Mouse (Mus musculus) regulatory T cell (primary cell): Measurements from ENCODE around the gene Gm572.

Experiments used
- in situ Hi-C: fragments of 300-600 bp; cut with MboI, MseI; formaldehyde crosslinking; loops from one replicate; pipeline ENCODE4 v1.15.1; 2025; ENCODE audit warnings: high pct_unique_total_duplicates

The Gm572 gene

GRCm38 (mm10) chr4:148625756-148626622 is 17.1 kb upstream of the Gm572 start:
- in situ Hi-C loops, result no loop called here

GRCm38 (mm10) chr4:148626623-148627185 is 16.4 kb upstream of the Gm572 start, which contains the start of gene Tardbp:
TSS of gene Tardbp (minus strand) at chr4:148627019.
- in situ Hi-C loops, result no loop called here

- in situ Hi-C loops, result no loop called here
Measured at GRCm38 (mm10) chr4:148627246-148627645, 15.9 kb upstream of the Gm572 start.

GRCm38 (mm10) chr4:148632013-148632692 is 11.0 kb upstream of the Gm572 start:
- in situ Hi-C loops, result no loop called here

GRCm38 (mm10) chr4:148633395-148634061 is 9.6 kb upstream of the Gm572 start:
- in situ Hi-C loops, result no loop called here

- in situ Hi-C loops, result no loop called here
Measured at GRCm38 (mm10) chr4:148635309-148635708, 7.8 kb upstream of the Gm572 start.

- in situ Hi-C loops, result no loop called here
Measured at GRCm38 (mm10) chr4:148638302-148638701, 4.8 kb upstream of the Gm572 start.

- in situ Hi-C loops, result no loop called here
Measured at GRCm38 (mm10) chr4:148639455-148639854, 3.7 kb upstream of the Gm572 start.

GRCm38 (mm10) chr4:148641121-148641520 is 2.0 kb upstream of the Gm572 start:
- in situ Hi-C loops, result no loop called here

- in situ Hi-C loops, result no loop called here
Measured at GRCm38 (mm10) chr4:148644157-148644511, 1.0 kb downstream of the Gm572 start.

GRCm38 (mm10) chr4:148644926-148645325 is 1.8 kb downstream of the Gm572 start:
- in situ Hi-C loops, result no loop called here

- in situ Hi-C loops, result no loop called here
Measured at GRCm38 (mm10) chr4:148646616-148647015, 3.5 kb downstream of the Gm572 start.

- in situ Hi-C loops, result no loop called here
Measured at GRCm38 (mm10) chr4:148649309-148649708, 6.2 kb downstream of the Gm572 start.

- in situ Hi-C loops, result no loop called here
Measured at GRCm38 (mm10) chr4:148651045-148651444, 7.9 kb downstream of the Gm572 start.

- in situ Hi-C loops, result no loop called here
Measured at GRCm38 (mm10) chr4:148654701-148655398, 11.7 kb downstream of the Gm572 start.

- in situ Hi-C loops, result no loop called here
Measured at GRCm38 (mm10) chr4:148656691-148657258, 13.7 kb downstream of the Gm572 start.

- in situ Hi-C loops, result no loop called here
Measured at GRCm38 (mm10) chr4:148657776-148658175, 14.7 kb downstream of the Gm572 start.

- in situ Hi-C loops, result no loop called here
Measured at GRCm38 (mm10) chr4:148660174-148660573, 17.1 kb downstream of the Gm572 start.

GRCm38 (mm10) chr4:148662168-148662965 is 19.2 kb downstream of the Gm572 start:
- in situ Hi-C loops, result no loop called here

- in situ Hi-C loops, result no loop called here
Measured at GRCm38 (mm10) chr4:148663326-148663725, 20.2 kb downstream of the Gm572 start.
